Mouse (Mus musculus) ovary, adult 18-20 months (tissue): Measurements from ENCODE around the gene Ptn.

ENCODE experiments used
- DNase-seq: peaks from one replicate; pipeline ENCODE4 v3.0.0; 2022; ENCODE audit warnings: low spot score, mixed read lengths

Gene Ptn

DNA sequence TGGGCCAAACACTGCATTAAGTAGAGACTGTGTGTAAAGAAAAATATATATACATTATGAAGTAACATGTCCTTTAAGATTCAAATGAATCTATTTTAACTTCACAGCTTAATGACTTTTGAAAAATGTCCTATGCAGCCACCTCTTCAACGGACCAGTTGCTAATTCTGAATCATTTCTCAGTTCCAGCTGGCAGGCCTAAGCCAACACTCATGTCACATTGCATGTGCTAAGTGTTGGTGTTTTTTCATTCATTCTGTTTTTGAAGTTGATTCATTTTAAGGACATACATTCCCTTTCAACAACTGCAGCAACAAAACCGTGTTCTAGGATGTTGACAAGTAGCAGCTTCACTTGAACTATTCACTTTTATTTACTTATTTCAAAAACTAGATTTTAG, 6.0 kb upstream of the Ptn start:
- DNase-seq, result no peak

DNA sequence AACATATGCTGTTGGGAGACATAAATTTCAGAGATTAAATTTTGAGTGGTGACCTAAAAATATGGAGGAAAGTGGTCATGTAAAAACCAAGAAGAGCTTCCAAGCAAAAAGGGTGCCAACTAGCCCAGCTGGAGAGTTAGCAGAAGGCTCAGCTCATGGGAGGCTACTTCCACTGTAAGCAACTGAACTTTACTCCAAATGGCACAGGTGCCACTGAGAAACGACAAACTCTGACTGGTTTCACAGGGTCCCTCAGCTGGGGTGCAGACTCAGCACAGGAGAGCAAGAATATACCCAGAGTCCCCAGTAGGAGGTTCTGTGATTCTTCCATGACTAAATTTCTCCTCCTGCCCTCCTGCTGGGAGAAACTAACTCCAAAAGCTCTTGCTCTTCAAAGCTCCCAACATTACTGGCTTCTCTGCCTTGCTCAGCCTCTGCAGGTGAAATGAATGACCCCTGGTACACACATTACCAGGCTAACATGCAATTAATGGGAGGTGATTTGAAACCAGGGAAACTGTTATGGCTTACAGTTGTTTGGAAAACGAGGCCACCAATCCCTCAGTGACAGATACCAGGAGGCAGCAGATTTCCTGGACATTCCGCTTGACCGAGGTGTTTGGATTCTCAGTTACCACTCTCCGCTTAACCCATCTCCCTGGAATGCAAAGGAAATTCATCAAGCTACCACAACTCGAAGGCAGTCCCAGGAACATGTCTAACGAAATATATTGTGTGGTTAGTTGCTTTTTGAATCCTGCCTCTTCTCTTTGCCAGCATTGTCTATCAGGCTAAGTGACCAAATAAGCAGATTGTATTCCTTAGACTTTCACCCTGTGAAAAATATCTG, 2.9 kb upstream of the Ptn start:
- DNase-seq, result no peak

DNA sequence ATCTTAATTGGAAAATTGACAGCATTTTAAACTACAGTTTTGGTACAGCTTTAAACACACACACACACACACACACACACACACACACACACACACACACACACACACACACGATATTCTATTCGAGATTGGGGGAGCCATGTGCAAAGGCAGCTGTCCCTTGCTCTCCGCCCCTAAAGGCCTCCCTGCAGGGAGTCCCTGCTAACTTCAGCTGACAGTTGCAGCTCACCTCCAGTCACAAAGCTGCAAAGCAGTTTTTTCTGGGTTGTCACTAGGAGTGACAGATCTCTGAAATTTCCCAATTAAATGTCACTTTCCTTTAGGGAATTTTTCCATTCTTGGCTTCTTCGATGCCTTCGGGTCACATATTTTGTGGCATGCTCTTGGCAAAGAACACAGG, 428 bp upstream of the Ptn start:
- no peak for DNase-seq

DNA sequence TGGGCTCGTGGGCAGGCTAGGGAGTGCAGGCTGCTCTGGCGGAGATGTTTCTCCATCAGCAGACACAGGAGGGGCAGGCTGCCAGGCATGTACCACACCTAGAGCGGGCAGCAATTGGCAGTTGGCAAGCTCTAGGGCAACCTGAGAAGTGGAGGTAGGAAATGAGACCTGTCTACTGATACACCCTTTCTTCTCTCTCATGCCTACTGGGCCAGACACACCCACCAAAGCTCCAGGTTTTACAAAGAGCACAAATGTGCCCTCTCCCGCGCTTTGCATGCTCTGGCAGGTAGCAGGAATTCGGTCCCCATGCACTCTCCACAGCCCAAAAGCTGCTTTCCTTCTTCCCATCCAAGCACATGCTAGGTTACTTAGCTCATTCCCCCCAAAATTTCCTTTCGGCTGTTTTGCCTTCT, 701 bp downstream of the Ptn start:
- no peak for DNase-seq

DNA sequence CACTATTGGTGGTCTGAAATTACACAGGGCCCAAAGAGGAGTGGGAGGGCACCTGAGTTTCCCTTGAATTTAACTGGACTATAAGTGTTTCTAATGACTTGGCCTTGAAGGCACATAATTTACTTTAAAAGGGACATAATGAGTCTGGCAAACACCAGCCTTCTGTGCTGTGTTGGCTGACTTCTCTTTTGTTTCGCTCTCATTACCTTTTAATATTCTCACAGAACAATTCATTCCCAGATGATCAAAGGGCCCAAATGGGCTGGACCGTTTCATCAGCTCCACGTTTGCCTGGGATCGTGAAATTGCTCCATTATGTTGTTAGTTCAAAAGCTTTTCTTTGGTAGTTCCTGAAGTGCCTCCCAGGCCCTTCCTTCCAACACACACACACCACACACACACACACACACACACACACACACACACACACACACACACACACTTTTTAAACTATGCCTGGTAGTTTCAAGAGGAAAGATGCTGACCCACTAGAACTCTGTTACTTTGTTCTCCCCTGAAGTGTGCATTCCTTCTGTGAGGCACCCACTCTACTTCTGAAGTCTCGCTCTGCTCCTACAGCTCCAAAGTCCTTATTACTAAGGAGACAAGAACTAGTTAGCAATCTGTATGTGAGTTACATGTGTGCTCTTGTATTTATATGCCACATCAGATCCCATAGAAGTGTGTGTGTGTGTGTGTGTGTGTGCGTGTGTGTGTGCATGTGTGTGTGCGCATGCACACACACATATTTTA, 1.5 kb downstream of the Ptn start:
- no peak for DNase-seq

DNA sequence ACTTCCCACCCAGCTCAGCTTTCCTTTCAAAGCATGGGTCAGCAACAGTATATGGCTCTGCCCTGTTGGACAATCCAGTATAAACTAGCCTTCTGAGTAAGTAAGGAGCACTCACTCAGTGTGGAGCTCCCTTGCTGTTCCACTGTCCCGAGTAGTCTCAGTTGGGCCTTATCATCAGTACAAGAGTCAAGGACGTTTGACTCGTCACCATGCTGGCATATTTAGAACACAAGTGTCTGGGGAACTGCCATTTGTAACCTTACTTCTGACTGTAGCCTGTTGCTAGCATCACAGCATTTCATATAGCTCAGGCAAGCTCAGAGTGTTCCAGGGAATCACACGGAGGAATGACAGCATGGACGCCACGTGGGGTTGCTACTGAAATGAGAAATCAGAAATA, 3.1 kb downstream of the Ptn start:
- DNase-seq, result no peak

DNA sequence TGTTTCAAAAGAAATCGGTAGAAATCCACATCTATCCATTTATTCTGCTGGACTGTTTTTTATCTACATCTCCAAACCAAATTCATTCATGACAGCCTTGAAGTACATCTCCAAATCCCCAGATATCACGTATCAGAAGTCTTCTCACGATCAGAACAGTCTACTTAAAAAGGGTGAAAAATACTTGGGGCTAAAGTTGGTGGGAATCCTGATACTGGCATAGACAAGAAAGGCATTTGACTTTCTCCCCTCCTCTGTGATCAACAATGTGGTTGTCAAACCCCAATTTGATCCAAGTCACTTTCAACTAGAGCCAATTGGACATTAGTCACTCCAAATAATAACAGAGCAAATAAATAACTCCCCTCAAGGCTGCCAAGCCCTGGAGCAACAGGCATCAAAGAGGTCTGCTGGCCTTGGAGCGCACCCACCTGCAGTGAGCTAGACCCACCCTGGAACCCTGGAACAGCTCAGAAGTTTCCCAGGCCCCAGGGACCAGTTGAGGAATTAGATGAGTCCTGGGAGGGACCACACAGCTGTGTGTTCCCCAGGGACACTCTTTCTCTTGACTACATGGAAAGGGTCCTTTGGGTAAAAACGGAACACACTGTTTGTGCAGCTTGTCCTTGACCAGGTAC, 9.6 kb downstream of the Ptn start:
- no peak for DNase-seq

DNA sequence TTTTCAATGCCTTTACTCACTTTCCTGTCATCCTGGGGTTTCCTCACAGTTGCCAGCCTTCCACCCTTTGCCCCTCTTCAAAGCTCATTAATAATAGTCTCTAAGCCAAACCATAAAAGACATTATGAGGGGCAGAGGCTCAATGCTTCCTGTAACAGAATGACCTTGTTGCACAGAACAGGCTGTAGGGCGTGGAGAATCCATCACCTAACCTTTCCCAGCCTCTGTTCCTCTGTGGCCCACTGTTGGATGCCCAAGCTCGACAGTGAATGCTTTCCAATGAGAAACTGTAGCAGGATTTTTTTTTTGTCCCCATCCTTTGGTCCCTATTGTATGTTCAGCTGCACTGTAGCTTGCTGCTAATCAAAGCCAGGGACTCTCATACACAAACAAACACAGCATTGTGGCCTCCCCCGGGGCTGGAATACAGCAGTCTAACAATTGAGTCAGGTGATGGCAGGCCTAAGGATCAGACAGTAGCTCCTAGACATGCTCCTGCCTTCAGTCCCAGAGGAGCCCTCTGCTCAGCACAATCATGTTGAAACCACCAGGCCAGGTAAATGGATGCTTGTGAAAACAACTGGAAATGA, 12.9 kb downstream of the Ptn start:
- no peak for DNase-seq

DNA sequence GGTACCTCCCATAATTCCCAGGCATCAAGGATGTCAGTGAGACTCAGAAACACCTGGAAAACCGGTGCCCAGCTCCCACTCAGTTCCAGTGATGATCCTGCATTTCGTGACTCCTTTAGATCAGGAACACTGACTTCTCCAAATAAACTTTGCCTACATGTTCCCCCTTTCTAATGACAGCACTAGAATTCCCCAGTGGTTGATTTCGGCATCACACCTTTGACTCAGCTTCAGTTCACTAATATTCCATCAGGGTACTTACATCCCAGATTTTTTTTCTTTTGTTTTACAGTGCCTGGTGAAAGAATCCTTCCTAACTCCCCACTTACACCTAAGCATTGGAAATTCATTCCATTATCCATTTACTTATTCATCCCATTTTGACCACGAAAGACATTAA, 15.5 kb downstream of the Ptn start:
- no peak for DNase-seq

DNA sequence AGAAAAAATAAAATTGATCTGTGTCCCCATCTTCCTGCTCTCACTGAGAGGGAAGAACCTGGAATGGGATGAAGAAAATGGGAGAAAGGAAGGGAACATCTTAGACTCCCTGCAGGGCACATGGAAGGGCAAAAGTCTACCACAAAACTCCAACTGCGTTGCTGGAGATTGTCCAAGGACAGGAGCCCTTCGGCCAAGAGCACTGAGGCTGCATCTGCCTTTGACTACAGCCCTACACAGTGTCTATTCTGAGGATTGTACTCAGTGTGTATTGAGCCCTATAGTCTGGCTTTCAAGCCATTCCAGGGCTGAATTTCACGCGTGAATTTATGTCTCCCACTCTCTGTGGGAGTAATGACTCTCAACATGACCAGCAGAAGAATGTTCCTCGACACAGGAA, 16.2 kb downstream of the Ptn start:
- peak; percentile 23 for DNase-seq

DNA sequence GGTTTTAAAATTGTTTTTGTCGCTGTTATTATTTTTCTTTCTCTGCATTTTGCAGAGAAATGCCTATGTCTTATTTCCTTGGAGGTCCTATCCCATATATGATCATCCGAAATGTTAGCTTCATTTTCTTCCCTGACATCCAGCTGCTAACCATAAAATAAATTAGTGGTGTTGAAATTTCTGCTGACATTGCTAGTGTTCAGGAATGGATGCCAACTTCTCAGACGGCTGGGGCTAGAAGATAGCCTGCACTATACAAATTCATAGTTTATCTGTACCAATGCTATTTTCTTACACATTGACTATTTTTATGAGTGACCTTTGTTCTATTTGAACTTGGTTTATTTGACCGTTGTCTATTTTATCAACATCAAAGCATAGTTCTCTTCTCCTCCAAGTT, 20.8 kb downstream of the Ptn start:
- no peak for DNase-seq

DNA sequence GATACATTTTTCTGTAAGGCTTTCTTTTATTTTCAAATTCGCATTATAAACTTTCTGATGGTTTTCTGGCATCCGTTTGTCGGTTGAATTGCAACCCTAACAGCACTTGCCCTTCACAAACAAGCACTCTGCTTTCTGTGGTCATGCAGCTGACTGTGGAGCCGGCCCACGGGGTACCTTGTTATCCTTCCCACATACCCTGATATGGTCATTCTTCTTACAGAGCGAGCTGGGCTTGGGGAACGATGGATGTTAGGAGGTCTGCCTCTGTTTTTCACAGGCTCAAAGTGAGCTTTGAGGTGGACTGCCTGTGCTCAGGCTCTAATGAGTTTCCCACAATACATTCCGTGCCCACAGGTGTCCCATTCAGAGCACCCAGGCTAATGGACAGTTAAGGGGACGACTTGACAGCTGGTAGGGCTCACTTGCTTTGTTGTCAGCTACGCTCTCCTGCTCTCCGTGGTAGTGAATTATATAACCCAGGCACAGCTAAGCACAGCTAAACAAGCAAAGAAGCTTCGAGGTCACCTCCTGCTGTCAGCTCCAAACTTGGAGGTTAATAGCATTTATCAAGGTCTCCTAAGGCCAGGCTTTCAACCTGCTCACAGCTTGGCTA, 21.3 kb downstream of the Ptn start:
- DNase-seq, result no peak

DNA sequence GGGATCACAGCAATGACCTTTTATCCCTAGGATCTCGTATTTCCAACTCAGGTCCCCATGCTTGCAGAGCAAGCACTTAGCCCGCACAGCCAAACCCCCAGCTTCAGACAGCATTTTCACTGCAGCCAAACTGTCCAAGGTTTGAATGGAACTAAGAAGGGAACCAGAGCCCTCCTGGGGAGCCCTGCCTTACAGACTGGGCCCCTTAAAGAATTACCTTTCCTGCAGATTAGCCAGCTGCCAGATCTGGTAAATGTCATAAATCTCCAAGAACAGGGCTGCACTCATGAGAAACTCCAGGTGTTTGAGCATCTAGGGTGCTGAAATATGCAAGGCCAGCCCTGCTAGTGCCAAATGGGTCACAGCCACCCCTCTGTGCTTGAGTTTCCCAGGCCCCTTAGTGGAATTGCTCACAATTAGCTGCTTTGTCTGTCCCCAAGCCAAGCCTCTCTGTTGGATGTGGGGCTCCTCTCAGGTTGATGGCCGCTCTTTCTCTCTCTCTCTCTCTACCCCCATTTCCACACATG, 25.3 kb downstream of the Ptn start:
- DNase-seq, result no peak

DNA sequence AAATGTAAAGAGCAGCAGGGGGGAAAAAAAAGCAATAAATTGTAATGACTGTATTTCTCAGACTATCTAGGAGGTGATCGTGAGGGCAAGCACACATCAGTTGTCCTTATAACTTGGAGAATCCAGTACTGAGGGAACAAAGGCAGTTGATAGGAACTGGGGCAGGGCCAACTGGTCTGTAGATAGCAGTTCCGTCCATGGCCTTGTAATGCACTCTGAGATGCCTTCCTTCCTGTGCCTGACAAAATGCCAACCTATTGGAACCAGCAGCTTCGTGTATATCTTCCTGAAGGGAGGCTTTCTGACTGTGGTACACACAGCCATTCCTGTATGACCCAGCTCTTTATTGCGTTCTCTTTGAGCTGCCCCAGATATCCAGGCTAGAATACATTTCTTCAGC, 27.5 kb downstream of the Ptn start:
- DNase-seq, result peak; percentile 57

DNA sequence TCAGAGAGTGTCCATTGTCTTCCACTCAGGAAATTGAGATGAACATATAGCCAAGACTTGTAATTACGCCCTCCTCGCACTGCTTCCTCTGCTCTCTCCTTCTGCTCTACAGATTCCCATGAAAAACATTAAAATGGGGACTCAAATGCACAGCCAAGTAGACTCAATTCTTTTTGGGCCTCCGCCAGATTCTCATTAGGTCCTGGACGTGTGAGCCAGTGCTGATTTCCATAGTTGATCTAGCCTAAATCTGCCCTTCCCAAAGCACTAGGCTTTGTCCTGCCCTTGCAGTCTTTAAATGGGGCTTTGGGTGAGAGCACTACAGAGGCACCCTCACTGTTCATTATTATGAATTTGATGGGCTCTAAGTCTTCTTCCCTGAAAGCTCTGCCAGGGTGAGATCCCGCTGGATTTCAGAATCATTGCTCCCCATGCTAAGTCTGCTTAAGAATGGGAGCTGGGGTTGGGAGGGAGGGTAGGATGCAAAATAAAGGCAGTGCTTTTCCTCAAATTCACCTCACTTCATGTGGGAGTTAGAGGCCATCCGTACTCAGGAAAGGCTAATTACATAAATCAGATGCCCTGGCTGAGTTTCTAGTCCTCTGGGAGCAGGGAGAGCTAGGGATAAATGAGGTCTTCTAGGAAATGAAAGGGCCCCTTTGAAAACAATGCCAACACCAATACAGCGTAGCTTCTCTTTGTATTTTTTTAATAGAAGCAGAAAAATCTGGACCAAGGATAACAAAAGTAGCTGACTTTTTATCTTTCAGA, 32.3 kb downstream of the Ptn start:
- no peak for DNase-seq

DNA sequence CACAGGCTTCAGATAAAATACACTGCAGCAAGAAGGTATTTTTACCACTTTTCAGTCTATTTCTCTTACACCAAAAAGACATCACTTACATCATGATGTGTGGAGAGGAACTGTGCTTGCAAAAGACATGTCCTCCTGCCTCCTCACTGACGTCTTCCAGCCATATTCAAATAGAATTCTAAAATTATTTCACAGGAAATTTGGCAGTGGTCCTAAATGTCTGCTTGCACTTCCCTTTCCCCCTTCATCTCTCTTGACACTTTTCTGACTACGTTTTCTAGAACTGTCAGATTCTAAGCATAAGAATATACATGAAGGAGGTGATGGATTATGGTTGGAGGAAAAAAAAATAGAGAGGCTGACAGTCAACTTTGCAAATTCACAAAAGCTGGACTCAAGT, 33.0 kb downstream of the Ptn start:
- DNase-seq, result no peak

DNA sequence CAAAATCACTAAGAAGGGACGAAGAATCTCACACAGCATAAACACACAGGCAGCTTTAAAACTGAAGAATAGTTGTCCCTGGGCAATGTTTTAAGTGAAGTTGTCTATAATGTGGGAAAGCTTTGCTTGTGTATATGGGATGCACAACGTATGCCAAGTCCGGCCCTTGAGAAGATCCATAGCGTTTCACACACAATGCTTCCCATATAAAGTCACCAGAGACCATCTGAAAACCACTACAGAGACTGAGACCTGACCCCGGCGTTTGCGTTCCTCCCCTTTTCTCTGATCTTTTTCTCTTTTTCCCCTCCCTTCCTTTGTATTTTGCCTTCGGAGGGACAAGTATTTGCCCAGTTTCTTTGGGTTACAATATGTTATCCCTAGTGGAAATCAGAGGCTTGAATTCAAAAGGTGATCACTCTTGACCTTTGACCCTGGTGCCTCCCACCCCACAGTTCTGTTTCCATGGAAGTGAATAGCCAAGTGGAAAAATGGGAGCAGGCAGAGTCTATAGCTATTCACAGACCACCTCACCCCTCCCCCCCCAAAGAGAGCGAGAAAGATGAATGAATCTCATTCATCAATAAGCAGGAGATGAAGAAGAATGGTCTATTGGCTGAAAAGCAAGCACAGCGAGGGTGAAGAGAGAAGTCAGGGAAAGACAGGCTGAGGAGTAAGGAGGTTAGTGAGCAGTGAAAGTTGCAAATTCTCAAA, 34.2 kb downstream of the Ptn start:
- DNase-seq, result no peak

DNA sequence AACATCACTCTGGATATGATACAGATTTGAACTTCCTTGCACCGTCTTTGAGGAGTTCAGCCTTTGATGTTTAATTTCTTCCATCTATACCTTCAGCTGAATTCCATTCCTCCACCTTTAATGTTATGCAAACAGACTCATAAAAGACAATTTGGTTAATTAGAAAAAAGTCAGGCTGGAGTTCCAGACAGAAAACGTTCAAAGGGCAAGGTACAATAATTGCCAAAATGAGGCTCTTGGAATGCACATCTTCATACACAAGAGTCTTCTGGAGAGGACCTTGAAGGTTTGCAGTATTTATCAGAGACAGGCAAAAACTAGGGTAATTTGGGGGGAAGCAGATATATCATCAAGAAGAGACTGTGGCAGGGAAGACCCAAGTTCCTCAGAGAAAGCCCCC, 37.5 kb downstream of the Ptn start:
- DNase-seq, result no peak

DNA sequence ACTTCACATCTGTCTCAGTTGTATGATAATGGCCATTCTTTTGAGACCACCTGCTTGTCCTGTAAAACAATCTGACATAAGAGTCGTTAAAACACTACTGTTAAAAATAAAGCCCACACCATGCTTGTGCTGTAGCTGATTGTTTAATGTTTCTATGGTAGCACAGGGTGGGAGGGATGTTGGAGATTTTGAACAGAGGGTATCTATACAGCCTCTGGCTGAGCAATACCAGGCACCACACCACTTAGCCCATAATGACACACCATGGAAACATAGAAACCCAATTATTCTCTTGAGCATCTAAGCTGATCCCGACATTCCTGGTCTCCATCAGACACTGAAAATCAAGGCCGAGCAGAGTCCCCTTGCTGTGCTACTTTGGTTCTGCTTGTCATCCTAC, 41.0 kb downstream of the Ptn start:
- DNase-seq, result no peak

DNA sequence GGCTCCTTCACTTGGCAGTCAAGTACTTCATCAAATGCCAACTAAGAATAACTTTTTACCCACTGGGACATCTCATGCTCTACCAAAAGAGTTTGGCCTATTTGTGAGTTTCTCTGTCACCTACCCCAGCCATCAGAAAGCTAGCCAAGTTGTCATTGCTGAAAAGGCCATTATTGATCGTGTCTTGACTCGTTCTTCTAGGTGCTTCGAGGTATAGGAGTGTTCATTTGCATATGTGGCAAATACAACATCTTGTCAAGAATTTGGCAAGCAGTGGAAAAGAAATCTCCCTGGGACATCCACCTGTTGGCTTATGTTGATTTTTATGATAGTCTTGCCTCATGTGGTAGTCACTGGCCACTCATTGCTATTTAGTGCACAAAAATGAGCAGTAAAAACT, 43.1 kb downstream of the Ptn start:
- no peak for DNase-seq
